Mouse (Mus musculus) testis, postnatal 14 days (tissue): ENCODE results near the gene H2-M10.2.
A peak's percentile ranks its signal among the peaks of the same experiment; 100 is the strongest.

ENCODE experiments used
- DNase-seq: peaks from one replicate; pipeline ENCODE4 v3.0.0; 2021; ENCODE audit warnings: low spot score

H2-M10.2 gene

GRCm38 (mm10) chr17:36286390-36286789 is at the start of gene H2-M10.2:
H2-M10.2 (minus strand) TSS chr17:36286490.
- no peak for DNase-seq

- DNase-seq, result no peak
Measured at GRCm38 (mm10) chr17:36326055-36326454, 39.8 kb upstream of the H2-M10.2 start, which contains the start of gene H2-M10.1. H2-M10.1 (minus strand) TSS chr17:36326155.

- no peak for DNase-seq
Measured at GRCm38 (mm10) chr17:36315689-36316253, 29.5 kb upstream of the H2-M10.2 start.

DNA sequence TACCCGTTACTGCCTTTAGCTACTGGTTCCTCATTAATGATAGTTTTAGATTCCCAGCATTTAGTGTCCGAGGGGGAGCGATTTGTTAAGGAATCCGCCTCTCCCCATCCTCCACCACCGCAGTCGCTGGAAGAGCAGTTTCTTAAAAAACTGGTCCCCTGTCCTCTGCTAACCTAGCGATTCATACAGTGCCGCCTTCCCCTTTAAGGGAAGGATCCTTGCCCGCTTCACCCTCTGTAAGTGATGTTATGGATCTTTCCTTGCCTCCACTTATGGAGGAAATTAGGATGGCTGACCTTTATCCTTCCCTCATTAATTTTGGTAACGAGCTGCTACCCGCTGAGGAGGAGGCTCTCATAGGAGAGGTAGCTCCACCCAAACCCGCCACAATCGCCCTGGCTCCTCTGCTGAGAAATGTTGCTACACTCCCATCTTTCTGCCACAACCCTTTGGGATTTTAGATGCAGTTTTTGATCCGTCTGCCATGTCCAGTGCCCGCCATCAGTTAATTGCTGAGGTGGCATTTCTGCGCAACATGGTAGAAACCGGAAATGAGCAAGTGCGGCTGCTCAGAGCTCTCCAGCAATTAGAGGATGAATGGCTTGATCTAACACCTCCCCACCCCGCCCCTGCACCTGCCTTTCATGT is 28.9 kb upstream of the H2-M10.2 start:
- peak; percentile 30 for DNase-seq

DNA sequence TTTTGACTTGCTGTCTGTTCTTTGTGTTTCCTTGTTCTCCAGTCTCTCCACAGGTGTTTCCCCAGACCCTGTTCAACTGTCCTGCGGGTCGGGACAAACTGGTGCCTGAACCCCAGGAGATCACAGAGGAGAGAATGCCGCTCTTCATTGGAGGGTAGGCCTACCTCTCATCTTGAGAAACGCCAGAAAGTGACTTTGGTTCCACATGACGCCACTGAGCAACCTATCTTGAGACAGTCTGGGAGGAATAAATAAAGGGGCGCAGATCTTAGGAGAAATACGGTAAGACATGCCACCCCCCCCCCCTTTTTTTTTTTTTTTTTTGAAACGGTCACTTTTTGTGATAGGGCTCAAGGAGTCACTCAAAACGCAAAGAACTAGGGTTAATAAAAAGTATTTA is 28.2 kb upstream of the H2-M10.2 start:
- DNase-seq, result no peak

GRCm38 (mm10) chr17:36309293-36309692 is 23.0 kb upstream of the H2-M10.2 start:
- DNase-seq, result no peak

DNA sequence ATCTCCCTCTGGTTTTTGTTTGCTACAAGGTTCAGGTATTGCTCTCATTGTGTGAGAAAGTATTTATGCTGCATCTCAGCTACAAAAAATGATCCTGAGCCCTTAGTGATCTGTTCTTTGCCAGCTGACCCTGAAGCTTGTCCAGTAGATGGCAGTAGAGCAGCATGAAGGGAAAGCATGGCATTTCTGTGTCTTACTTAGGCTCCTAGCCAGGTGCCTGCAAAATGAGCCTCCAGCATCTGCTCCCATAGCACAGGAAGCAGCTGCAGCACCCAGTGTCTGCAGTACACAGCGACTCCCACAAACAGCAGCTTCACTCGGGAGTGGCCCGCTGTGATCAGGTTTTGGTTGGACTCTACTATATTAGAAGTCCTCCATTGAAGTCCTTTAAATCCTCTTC is 22.6 kb upstream of the H2-M10.2 start:
- peak; percentile 54 for DNase-seq

DNA sequence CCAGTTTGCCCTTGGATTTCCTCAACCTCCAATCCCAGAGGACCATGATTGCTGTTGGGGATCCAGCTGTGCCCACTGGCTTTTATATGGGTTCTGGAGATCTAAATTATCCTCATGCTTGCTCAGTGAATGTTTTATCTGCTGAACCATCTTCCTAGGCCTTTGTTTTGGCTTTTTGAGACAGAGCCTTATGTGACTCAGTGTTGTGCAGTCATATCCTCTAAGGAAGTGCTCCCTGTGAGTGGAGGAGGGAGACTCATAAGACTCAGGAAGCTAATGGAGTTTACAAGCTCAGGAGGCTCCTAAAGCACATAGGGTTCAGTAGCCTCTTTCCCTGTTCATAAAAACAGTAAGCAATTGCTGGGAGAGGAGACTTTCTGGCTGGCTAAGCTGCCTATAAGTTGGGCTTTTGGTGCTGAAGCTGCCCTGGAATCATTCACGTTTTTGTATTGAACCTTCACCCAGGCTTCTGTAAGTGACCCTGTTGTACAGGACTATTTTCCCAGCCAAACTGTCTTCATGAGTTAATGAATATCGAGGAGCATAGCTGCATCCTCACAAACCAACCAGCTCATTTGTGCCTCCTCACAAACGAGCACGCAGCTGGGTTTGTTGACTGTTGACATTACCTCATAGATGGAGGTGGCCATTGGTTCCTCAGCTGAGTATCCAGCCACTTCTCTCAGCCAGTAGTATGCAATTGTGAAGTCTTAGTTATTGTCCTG is 4.6 kb downstream of the H2-M10.2 start:
- DNase-seq, result no peak

DNA sequence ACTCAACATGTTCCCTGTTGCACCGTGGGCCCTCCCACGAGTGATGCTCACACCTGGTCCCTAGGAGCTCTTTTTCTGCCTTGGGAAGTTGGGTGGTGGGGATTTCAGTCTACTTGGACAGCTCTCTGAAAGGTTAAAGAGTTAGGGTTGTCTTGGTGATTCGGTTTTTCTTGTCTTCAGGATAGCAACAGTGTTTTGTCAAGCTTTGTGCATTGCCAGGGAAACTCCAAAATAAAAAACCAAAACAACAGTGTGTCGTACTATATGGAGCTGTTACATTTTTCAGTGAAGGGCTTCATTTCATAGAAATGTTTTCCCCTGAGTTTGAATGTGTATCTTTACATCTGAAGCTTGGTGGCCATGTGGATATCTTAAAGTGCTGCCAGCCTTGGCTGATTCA is 11.5 kb downstream of the H2-M10.2 start:
- DNase-seq, result no peak

- no peak for DNase-seq
Measured at GRCm38 (mm10) chr17:36273796-36274195, 12.5 kb downstream of the H2-M10.2 start.

GRCm38 (mm10) chr17:36272643-36273366 is 13.5 kb downstream of the H2-M10.2 start:
- no peak for DNase-seq

GRCm38 (mm10) chr17:36271586-36272256 is 14.6 kb downstream of the H2-M10.2 start, which contains the start of gene Trim39:
Trim39 (minus strand) TSS chr17:36272247.
- no peak for DNase-seq

- DNase-seq, result peak; percentile 88
Measured at GRCm38 (mm10) chr17:36270956-36271585, 15.2 kb downstream of the H2-M10.2 start.

DNA sequence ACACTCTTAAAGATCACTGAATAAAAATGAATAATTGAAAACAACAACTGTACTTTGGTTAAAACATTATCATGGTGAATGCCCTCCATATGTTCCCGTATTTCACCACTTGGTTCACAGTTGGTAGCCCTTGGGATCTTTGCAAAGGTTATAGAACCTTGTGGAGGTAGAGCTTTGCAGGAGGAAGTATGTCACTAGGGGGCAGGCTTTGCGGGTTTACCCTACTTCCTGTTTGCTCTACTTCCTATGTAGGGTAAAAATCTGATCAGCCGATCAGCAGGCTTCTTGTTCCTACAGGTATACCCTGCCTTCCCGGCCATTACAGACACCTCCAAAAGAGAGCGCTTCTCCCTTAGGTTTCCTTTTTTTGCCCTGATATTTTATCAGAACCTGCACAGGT is 20.5 kb downstream of the H2-M10.2 start:
- DNase-seq, result no peak

GRCm38 (mm10) chr17:36264273-36264925 is 21.9 kb downstream of the H2-M10.2 start:
- DNase-seq, result no peak

- DNase-seq, result no peak
Measured at GRCm38 (mm10) chr17:36261511-36262166, 24.7 kb downstream of the H2-M10.2 start.

- no peak for DNase-seq
Measured at GRCm38 (mm10) chr17:36257969-36258368, 28.3 kb downstream of the H2-M10.2 start, which contains the start of gene Rpp21. Rpp21 (minus strand) TSS chr17:36258069.

- DNase-seq, result peak; percentile 74
Measured at GRCm38 (mm10) chr17:36257241-36257947, 28.9 kb downstream of the H2-M10.2 start.

- no peak for DNase-seq
Measured at GRCm38 (mm10) chr17:36253087-36253600, 33.1 kb downstream of the H2-M10.2 start.
